Mouse (Mus musculus) CD4-positive, CD25-positive, alpha-beta regulatory T cell, adult 2 months (primary cell): Measurements from ENCODE around the gene Pbld1.

ENCODE experiments used
- DNase-seq: peaks from one replicate; pipeline ENCODE4 v3.0.0-alpha.2; 2012; ENCODE audit warnings: low read depth, low spot score

The Pbld1 gene

GRCm38 (mm10) chr10:63059862-63060261 lies at the start of gene Pbld1:
Pbld1 (plus strand) TSS chr10:63060162.
- no peak for DNase-seq

GRCm38 (mm10) chr10:63010268-63010667 lies 49.7 kb upstream of the Pbld1 start:
- DNase-seq = no peak

- no peak for DNase-seq
These were observed 48.4 kb upstream of the Pbld1 start for GRCm38 (mm10) chr10:63011556-63011955.

DNA sequence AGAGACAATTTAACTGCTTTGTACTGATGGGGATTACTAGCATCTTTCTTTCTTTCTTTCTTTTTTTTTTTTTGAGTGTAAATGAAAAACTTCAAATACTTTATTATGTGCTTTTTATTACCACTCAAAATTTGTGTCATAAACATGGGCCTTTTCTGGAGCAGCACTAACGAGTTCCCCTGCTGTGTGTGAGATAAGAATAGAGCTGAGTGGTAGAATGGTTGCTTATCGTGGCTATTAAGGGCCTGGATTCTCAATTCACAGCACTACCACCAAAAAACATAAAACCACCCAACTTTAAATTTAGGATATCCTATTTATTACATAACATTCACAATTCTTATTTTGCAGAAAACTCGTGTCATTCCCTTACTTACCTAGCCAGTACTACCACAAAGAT lies 46.5 kb upstream of the Pbld1 start:
- no peak for DNase-seq

GRCm38 (mm10) chr10:63014168-63014567 lies 45.8 kb upstream of the Pbld1 start:
- DNase-seq = no peak

- no peak for DNase-seq
These were observed 40.7 kb upstream of the Pbld1 start for GRCm38 (mm10) chr10:63019304-63019703.

- DNase-seq = no peak
These were observed 38.3 kb upstream of the Pbld1 start for GRCm38 (mm10) chr10:63021702-63022101.

DNA sequence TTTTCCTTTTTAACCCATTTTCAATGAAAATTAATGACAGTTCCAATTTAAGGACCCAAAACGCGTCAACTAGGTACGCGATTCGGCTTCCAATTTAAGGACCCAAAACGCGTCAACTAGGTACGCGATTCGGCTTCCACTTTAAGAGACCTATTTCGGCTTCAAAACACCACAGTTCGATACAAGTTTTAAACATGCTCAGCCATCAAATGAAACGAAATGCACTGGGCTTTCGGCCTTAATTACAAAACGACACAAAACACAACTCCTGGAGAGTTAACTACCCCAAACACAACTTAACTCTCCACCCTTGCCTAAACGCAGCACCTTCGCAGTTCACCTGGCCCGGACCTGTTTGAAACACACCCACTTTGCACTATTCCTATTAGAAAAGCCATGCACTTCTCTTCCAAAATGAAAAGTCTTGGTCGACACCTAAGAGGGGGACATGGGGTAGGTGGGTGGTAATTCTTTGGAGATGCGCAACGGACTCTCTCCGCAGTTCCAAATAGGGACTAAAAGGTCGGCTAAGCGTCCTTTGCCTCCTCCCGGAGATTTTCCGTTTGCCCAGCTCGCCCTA lies 37.3 kb upstream of the Pbld1 start:
- peak; percentile 35 for DNase-seq

DNA sequence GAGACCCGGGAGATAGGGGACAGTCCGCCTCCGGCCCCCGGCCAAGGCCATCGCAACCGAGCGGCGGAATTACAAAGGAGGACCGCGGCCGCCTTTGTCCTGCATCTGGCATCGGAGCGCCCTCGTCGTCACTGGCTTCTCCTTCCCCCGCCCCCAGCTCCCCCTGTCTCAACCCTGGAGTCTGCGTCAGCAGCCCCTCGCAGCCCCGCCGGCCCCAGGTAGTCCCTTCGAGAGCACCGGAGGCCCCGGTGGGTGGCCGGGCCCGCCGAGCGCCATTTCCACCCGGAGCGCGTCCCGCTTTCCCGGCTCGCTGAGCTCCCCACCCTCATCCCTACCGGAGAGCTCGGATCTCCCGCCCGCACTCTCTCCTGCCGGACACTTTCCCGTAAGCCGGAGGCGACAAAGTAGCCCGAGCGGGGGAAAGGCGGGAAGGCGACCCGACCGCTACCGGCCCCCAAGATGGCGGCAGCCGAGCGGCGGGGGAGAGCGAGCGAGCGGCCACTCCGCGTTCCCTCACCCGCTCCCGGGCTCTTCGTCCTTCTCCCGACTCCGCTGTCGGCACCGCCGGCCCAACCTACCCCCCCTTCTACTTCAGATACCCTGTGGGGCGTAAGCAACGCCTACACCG lies 36.7 kb upstream of the Pbld1 start:
- DNase-seq = peak; percentile 74

GRCm38 (mm10) chr10:63023749-63024579 lies 36.0 kb upstream of the Pbld1 start, which contains the start of the genes Hnrnph3 and Pbld2:
Hnrnph3 (minus strand) TSS chr10:63024217.
Pbld2 (plus strand) TSS chr10:63024315.
- peak; percentile 99 for DNase-seq

GRCm38 (mm10) chr10:63024580-63024910 lies 35.4 kb upstream of the Pbld1 start:
- no peak for DNase-seq

DNA sequence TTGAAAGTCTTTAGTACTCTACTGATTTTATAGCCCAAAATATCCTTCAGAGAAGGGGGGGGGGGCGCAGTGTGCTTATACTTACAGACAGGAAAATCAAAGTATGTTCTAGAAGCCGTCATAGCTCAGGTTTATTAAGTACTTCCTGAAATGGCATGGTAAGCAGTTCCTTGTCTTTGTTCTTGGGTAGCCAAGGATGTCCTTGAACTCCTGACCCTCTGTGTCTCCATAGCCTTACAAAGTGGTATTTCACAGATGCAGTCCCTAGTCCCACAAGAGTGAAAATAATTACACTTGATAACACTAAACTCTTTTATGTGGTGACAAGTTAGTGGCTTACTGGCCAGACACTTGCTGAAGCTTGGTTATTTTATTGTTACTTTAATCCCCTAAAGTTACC lies 34.9 kb upstream of the Pbld1 start:
- peak; percentile 19 for DNase-seq

DNA sequence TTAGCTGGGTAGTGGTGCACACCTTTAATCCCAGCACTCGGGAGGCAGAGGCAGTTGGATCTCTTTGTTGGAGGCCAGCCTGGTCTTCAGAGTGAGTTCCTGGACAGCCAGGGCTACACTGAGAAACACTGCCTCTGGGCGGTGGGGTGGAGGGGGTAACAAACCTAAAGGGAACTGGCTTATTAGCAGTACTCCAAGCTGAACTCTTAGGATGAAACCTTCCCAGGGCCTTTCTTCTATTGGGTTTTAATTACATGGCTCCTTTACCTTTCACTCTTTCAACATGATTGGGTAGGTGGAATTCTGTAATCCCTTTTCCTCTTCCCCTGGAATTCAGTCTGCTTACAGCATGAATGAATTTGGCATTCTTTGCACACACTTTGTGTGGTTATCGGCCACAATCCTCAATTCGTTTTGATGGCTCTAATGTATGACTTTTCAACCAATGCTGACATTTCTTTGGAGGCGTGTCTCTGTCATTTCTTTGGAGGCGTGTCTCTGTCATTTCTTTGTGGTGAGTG lies 34.4 kb upstream of the Pbld1 start:
- DNase-seq = peak; percentile 45

- DNase-seq = no peak
These were observed 33.7 kb upstream of the Pbld1 start for GRCm38 (mm10) chr10:63026156-63026794.

GRCm38 (mm10) chr10:63026795-63027160 lies 33.2 kb upstream of the Pbld1 start:
- no peak for DNase-seq

DNA sequence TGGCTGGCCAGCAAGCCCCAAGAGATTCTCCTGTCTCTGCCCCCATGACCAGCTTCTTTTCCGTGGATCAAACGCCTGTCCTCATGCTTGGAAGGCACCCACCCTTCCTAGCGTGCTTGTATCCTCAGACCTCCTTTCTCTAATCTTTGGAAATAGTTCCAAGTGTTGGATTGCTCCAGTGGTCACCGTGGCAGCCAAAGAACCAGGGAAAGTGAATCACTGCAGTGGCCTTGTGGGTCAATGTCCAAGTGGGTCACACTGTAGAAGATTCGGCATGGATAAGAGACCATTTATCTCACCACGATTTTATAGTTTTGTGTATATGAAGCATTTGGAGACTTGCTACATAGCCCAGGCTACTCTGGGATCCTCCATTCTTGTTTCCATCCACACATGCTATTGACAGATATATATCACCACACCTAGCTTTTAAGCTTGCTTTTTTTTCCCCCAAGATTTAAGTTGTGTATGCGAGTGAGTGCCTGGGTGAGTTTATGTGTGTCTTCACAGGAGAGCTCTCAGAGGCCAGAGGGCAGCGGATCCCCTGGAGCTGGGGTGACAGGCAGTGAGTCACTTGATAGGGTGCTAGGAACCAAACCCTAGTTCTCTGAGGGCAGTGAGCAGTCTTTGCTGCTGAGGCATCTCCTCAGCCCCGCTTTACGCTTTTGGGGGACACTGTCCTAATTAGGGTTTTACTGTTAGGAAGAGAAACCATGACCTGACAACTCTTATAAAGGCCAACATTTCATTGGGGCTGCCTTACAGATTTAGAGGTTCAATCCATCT lies 32.4 kb upstream of the Pbld1 start:
- no peak for DNase-seq

DNA sequence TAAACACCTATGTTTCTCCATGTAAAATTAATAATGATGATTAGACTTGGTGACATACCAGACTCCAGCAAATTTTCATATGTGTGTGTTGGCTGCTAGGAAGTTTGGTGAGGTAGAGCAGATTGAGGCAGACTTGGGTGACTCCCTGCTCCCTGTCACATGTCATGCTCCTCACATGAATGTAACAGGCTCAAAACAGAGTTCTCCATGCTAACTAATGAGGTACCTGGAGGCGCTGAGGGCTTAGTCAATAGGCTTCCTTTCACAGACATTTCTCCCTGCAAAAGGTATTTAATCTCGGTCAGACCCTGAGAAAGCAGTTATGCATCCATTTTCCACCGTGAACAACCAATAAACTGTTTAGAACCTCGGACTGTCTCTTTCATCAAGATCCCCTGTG lies 31.6 kb upstream of the Pbld1 start:
- no peak for DNase-seq

GRCm38 (mm10) chr10:63032267-63032666 lies 27.7 kb upstream of the Pbld1 start:
- DNase-seq = no peak

- DNase-seq = no peak
These were observed 27.0 kb upstream of the Pbld1 start for GRCm38 (mm10) chr10:63032956-63033355.

- no peak for DNase-seq
These were observed 21.2 kb upstream of the Pbld1 start for GRCm38 (mm10) chr10:63038571-63039320.
